Mouse (Mus musculus) thymus, adult 2 months (tissue): ENCODE results near the gene Gm12394.

Experiments
- CTCF ChIP-seq: fragments of 200-500 bp; IDR thresholded peaks from 2 replicates; pipeline ENCODE4 v1.5.1; 2012; ENCODE audit warnings: mild to moderate bottlenecking, control low read depth, low read length, moderate library complexity, borderline replicate concordance; ENCODE audit not compliant: control insufficient read depth, poor library complexity, insufficient read depth; ENCODE audit errors: extremely low read depth
- POLR2A ChIP-seq: fragments of 200-500 bp; IDR thresholded peaks from 2 replicates; pipeline ENCODE4 v1.6.1; 2012; ENCODE audit warnings: mild to moderate bottlenecking, low read length, control low read depth, moderate library complexity; ENCODE audit not compliant: control insufficient read depth, poor library complexity, insufficient read depth; ENCODE audit errors: extremely low read depth

DNA sequence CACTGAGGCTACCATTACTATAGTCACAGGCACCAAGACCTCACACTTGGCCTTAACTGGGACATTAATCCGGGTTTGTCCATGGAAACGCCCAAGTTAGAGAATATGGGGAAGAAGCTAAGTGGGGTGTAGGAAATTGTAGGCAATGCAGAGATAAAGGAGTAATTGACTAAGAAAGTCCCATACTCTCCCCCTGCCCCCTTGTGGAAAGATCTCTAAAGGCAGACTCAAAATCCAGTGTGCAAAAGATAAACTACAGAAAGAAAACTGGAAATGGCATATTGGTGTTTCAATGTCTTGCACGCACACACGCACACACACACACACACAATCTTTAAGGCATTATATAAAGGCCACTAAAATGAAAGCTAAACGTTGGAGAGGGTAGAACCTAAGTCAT lies 14.2 kb upstream of the Gm12394 start:
- TF ChIP-seq CTCF (no peak), POLR2A (no peak)
